Mouse (Mus musculus): ENCODE results near the gene Tbcel. TPM values are rescaled to one million over a fixed set of nuclear protein-coding genes. Genes with fewer than 3 reads are reported as not detected.

Tbcel gene
- polyA plus RNA-seq, 1 experiment: 8.2 TPM

- no peak for TF ChIP-seq CTCF (IDR thresholded peaks at IDR 0.05; ENCODE audit: extremely low read depth, insufficient read depth, insufficient read length, insufficient replicate concordance)
- no peak for TF ChIP-seq POLR2A (IDR thresholded peaks at IDR 0.05; ENCODE audit: low read depth, low read length)
- Histone ChIP-seq H3K4me1 (ENCODE audit: control insufficient read depth, insufficient read depth, insufficient read length) (no peaks in the 10 kb centered on the region), H3K27ac (ENCODE audit: insufficient read depth, low read length) (no peak overlapping the region), H3K4me3 (ENCODE audit: extremely low read depth, insufficient read depth, insufficient read length) (no peak overlapping the region), H3K27me3 (ENCODE audit: control insufficient read depth, insufficient read depth, low read length) (no peaks in the 10 kb centered on the region), H3K36me3 (ENCODE audit: control insufficient read depth, insufficient read depth, low read length) (no peaks in the 10 kb centered on the region)
- DNase-seq (ENCODE audit: low read depth in 1 of 2, low spot score in 2 of 2): no peak
- 82% methylated on average over 8 of the region's 8 CpGs for WGBS
Observed at GRCm38 (mm10) chr9:42382628-42383347, 124.8 kb downstream of the Tbcel start.

DNA sequence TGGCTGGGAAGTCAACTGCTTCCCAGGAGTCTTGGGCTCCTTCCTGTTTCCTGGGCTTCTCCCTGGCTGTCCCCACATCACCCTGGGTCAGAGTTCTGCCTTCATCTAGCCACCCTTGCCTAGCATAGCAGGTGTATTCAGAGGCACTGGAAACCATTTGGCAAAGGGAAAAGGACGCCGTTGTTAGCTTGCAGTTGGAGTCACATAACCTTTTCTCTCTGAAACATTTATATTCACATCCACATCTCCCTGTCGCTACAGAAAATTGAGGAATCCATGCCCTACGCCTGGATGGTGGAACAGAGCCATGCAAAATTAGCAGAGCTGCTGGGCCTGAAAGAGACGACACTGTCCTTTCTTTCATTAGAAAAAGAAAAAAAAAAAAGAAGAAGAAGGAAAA, 125.5 kb downstream of the Tbcel start:
- Histone ChIP-seq H3K27me3 (ENCODE audit: control insufficient read depth, insufficient read depth, low read length) (no peaks in the 10 kb centered on the region), H3K4me3 (ENCODE audit: extremely low read depth, insufficient read depth, insufficient read length) (no peak overlapping the region), H3K27ac (ENCODE audit: insufficient read depth, low read length) (no peak overlapping the region), H3K36me3 (ENCODE audit: control insufficient read depth, insufficient read depth, low read length) (no peaks in the 10 kb centered on the region), H3K4me1 (ENCODE audit: control insufficient read depth, insufficient read depth, insufficient read length) (no peaks in the 10 kb centered on the region)
- no peak for DNase-seq (ENCODE audit: low read depth in 1 of 2, low spot score in 2 of 2)
- no peak for TF ChIP-seq CTCF (IDR thresholded peaks at IDR 0.05; ENCODE audit: extremely low read depth, insufficient read depth, insufficient read length, insufficient replicate concordance)
- no peak for TF ChIP-seq POLR2A (IDR thresholded peaks at IDR 0.05; ENCODE audit: low read depth, low read length)
- WGBS: 93% methylated on average over 5 of the region's 5 CpGs

GRCm38 (mm10) chr9:42378071-42378470, 129.5 kb downstream of the Tbcel start:
- TF ChIP-seq POLR2A (IDR thresholded peaks at IDR 0.05; ENCODE audit: low read depth, low read length): no peak
- no peak for TF ChIP-seq CTCF (IDR thresholded peaks at IDR 0.05; ENCODE audit: extremely low read depth, insufficient read depth, insufficient read length, insufficient replicate concordance)
- no peak for DNase-seq (ENCODE audit: low read depth in 1 of 2, low spot score in 2 of 2)
- Histone ChIP-seq H3K36me3 (ENCODE audit: control insufficient read depth, insufficient read depth, low read length) (no peaks in the 10 kb centered on the region), H3K27me3 (ENCODE audit: control insufficient read depth, insufficient read depth, low read length) (no peaks in the 10 kb centered on the region), H3K4me1 (ENCODE audit: control insufficient read depth, insufficient read depth, insufficient read length) (no peaks in the 10 kb centered on the region), H3K27ac (ENCODE audit: insufficient read depth, low read length) (no peak overlapping the region), H3K4me3 (ENCODE audit: extremely low read depth, insufficient read depth, insufficient read length) (no peak overlapping the region)
- 92% methylated on average over 4 of the region's 4 CpGs for WGBS

GRCm38 (mm10) chr9:42377656-42378055, 130.0 kb downstream of the Tbcel start:
- Histone ChIP-seq H3K27ac (ENCODE audit: insufficient read depth, low read length) (no peak overlapping the region), H3K36me3 (ENCODE audit: control insufficient read depth, insufficient read depth, low read length) (no peaks in the 10 kb centered on the region), H3K4me3 (ENCODE audit: extremely low read depth, insufficient read depth, insufficient read length) (no peak overlapping the region), H3K4me1 (ENCODE audit: control insufficient read depth, insufficient read depth, insufficient read length) (no peaks in the 10 kb centered on the region), H3K27me3 (ENCODE audit: control insufficient read depth, insufficient read depth, low read length) (no peaks in the 10 kb centered on the region)
- TF ChIP-seq CTCF (IDR thresholded peaks at IDR 0.05; ENCODE audit: extremely low read depth, insufficient read depth, insufficient read length, insufficient replicate concordance) (no peak), POLR2A (IDR thresholded peaks at IDR 0.05; ENCODE audit: low read depth, low read length) (no peak)
- 91% methylated on average over 15 of the region's 15 CpGs for WGBS
- DNase-seq (ENCODE audit: low read depth in 1 of 2, low spot score in 2 of 2): no peak

- Histone ChIP-seq H3K27ac (ENCODE audit: insufficient read depth, low read length) (no peak overlapping the region), H3K4me1 (ENCODE audit: control insufficient read depth, insufficient read depth, insufficient read length) (no peaks in the 10 kb centered on the region), H3K36me3 (ENCODE audit: control insufficient read depth, insufficient read depth, low read length) (no peaks in the 10 kb centered on the region), H3K27me3 (ENCODE audit: control insufficient read depth, insufficient read depth, low read length) (no peaks in the 10 kb centered on the region), H3K4me3 (ENCODE audit: extremely low read depth, insufficient read depth, insufficient read length) (no peak overlapping the region)
- WGBS: 87% methylated on average over 6 of the region's 6 CpGs
- TF ChIP-seq CTCF (IDR thresholded peaks at IDR 0.05; ENCODE audit: extremely low read depth, insufficient read depth, insufficient read length, insufficient replicate concordance) (no peak), POLR2A (IDR thresholded peaks at IDR 0.05; ENCODE audit: low read depth, low read length) (no peak)
- DNase-seq (ENCODE audit: low read depth in 1 of 2, low spot score in 2 of 2): no peak
Observed at GRCm38 (mm10) chr9:42371670-42372368, 135.8 kb downstream of the Tbcel start.

Other genes with a start within 250 kb of the Tbcel start
- 15.1 and 16.9 TPM in 2 replicates for gene Sc5d, start 243.6 kb downstream of the Tbcel start, polyA plus RNA-seq (2012; rRNA removed)
- 0.01 and 0.04 TPM in 2 replicates for gene Tecta, start 107.9 kb downstream of the Tbcel start, polyA plus RNA-seq (2012; rRNA removed)

Data from spleen, adult 2 months (tissue).